Mouse (Mus musculus) cerebellum, postnatal 14 days (tissue): ENCODE measurements at regions not wholly inside any gene's neighbourhood (a gene's known extent, or its start where the extent isn't known, plus 50 kb on each side); places are given as distances from the start of the nearest gene placed in this dataset.

Experiments
- DNase-seq, 2 experiments: peaks; one replicate each; pipeline ENCODE4 v3.0.0; 2021; ENCODE audit warnings: mixed read lengths in 2 of 2

- no peak for DNase-seq
These were observed 372.2 kb downstream of the Cbln4 start for GRCm38 (mm10) chr2:171670945-171671547.

GRCm38 (mm10) chr2:171668791-171669645, 374.2 kb downstream of the Cbln4 start:
- no peak for DNase-seq

- no peak for DNase-seq
These were observed 380.7 kb downstream of the Cbln4 start for GRCm38 (mm10) chr2:171662571-171662970.

- no peak for DNase-seq
These were observed 381.3 kb downstream of the Cbln4 start for GRCm38 (mm10) chr2:171661896-171662511.

- no peak for DNase-seq
These were observed 386.1 kb downstream of the Cbln4 start for GRCm38 (mm10) chr2:171657125-171657524.

- DNase-seq: no peak
These were observed 401.5 kb downstream of the Cbln4 start for GRCm38 (mm10) chr2:171641730-171642129.

- DNase-seq: no peak
These were observed 402.8 kb downstream of the Cbln4 start for GRCm38 (mm10) chr2:171640478-171640877.

- DNase-seq: no peak
These were observed 404.3 kb downstream of the Cbln4 start for GRCm38 (mm10) chr2:171638931-171639330.

GRCm38 (mm10) chr2:171636837-171637236, 406.4 kb downstream of the Cbln4 start:
- no peak for DNase-seq

- DNase-seq: no peak
These were observed 409.7 kb downstream of the Cbln4 start for GRCm38 (mm10) chr2:171633355-171634097.

- no peak for DNase-seq
These were observed 413.1 kb downstream of the Cbln4 start for GRCm38 (mm10) chr2:171630101-171630715.

GRCm38 (mm10) chr2:171628182-171628850, 414.9 kb downstream of the Cbln4 start:
- DNase-seq: no peak

- no peak for DNase-seq
These were observed 422.6 kb downstream of the Cbln4 start for GRCm38 (mm10) chr2:171620668-171621067.

GRCm38 (mm10) chr2:171620253-171620652, 423.0 kb downstream of the Cbln4 start:
- no peak for DNase-seq

- no peak for DNase-seq
These were observed 424.5 kb downstream of the Cbln4 start for GRCm38 (mm10) chr2:171618771-171619170.

GRCm38 (mm10) chr2:171618333-171618732, 424.9 kb downstream of the Cbln4 start:
- DNase-seq: no peak

- DNase-seq: no peak
These were observed 427.8 kb downstream of the Cbln4 start for GRCm38 (mm10) chr2:171615462-171615861.

- DNase-seq: no peak
These were observed 438.2 kb downstream of the Cbln4 start for GRCm38 (mm10) chr2:171605064-171605463.

- DNase-seq: no peak
These were observed 448.0 kb downstream of the Cbln4 start for GRCm38 (mm10) chr2:171595240-171595639.

GRCm38 (mm10) chr2:171593884-171594283, 449.4 kb downstream of the Cbln4 start:
- DNase-seq: no peak

GRCm38 (mm10) chr2:171592315-171592714, 451.0 kb downstream of the Cbln4 start:
- DNase-seq: no peak

- DNase-seq: no peak
These were observed 455.1 kb downstream of the Cbln4 start for GRCm38 (mm10) chr2:171588158-171588557.
